Mouse (Mus musculus): ENCODE measurements around the gene Olfr1369-ps1. TPM values are rescaled to one million over a fixed set of nuclear protein-coding genes. Genes with fewer than 3 reads are reported as not detected.

Gene Olfr1369-ps1
- polyA plus RNA-seq, 1 experiment from 2014 or later, result 0.05 TPM

Other genes with a start within 250 kb of the Olfr1369-ps1 start
- not detected in 2 replicates for gene Olfr1370, start 36.5 kb upstream of the Olfr1369-ps1 start, polyA plus RNA-seq (2015; fragmentation: Nextera tagmentation; extraction: Ambion mirVana)
- not detected in 2 replicates for gene Olfr263, start 18.2 kb downstream of the Olfr1369-ps1 start, polyA plus RNA-seq (2015; fragmentation: Nextera tagmentation; extraction: Ambion mirVana)
- gene Olfr1368, start 34.4 kb downstream of the Olfr1369-ps1 start, polyA plus RNA-seq (2015; fragmentation: Nextera tagmentation; extraction: Ambion mirVana), result not detected in 2 replicates
- 109 and 114 TPM in 2 replicates for gene Trim27, start 68.0 kb downstream of the Olfr1369-ps1 start, polyA plus RNA-seq (2015; fragmentation: Nextera tagmentation; extraction: Ambion mirVana)
- gene Gpx5, start 181.2 kb downstream of the Olfr1369-ps1 start, polyA plus RNA-seq (2015; fragmentation: Nextera tagmentation; extraction: Ambion mirVana), result not detected in 2 replicates
- not detected in 2 replicates for gene Gpx6, start 200.6 kb downstream of the Olfr1369-ps1 start, polyA plus RNA-seq (2015; fragmentation: Nextera tagmentation; extraction: Ambion mirVana)
- gene Olfr1367, start 235.4 kb downstream of the Olfr1369-ps1 start, polyA plus RNA-seq (2015; fragmentation: Nextera tagmentation; extraction: Ambion mirVana), result not detected in 2 replicates

All from forebrain, embryonic 13.5 days (tissue).